Mouse (Mus musculus): ENCODE measurements around the gene Hs3st4.

- TF ChIP-seq POLR2A (IDR thresholded peaks at IDR 0.05; ENCODE audit: low read depth, low read length) (no peak), E2F4 (IDR thresholded peaks at IDR 0.05; ENCODE audit: insufficient replicate concordance, low read depth, low read length) (no peak), CTCF (conservative IDR thresholded peaks at IDR 0.05 in 1 of 2, IDR thresholded peaks at IDR 0.05 in 1 of 2; ENCODE audit: low read depth in 2 of 2, low read length in 2 of 2) (no peak), GABPA (IDR thresholded peaks at IDR 0.05; ENCODE audit: insufficient replicate concordance, low read depth, low read length) (no peak), TCF12 (IDR thresholded peaks at IDR 0.05; ENCODE audit: low read depth, low read length) (no peak)
These were observed at the start of gene Hs3st4 for GRCm38 (mm10) chr7:123982461-123983038.
